Mouse (Mus musculus) adrenal gland, postnatal 36 days (tissue): ENCODE results near the gene Gtf3c2. TPM values are rescaled to one million over a fixed set of nuclear protein-coding genes. Genes with fewer than 3 reads are reported as not detected.
"Not testable (repeated sequence)": the region's sequence is repeated elsewhere in the genome, so short reads cannot be mapped to it uniquely, and the experiment has no call there.

Experiments used
- DNase-seq, 2 experiments: peaks; one replicate each; pipeline ENCODE4 v3.0.0; 2021; ENCODE audit warnings: mixed read lengths in 1 of 2
- long read RNA-seq, 2 experiments: library from polyadenylated mRNA; stranded (forward); transcript quantifications; one replicate each; pipeline ENCODE4 v2.0.0; 2021; ENCODE audit warnings: borderline sequencing depth in 2 of 2
- total RNA-seq, 2 experiments: library from RNA; stranded (reverse); gene quantifications; 2 replicates each; pipeline ENCODE4 v1.2.3; 2021

Gtf3c2 gene
- total RNA-seq: 10 to 100 TPM; 53.8 to 64.0 TPM
- long read RNA-seq, experiment 1, full-length matches to known transcripts: 4 of 14 reads
- long read RNA-seq, experiment 1, partial matches to known transcripts: 7 of 14 reads
- long read RNA-seq, experiment 1, other reads (novel, unspliced or antisense): 3 of 14 reads
- long read RNA-seq, experiment 2, full-length matches to known transcripts: 4 of 11 reads
- long read RNA-seq, experiment 2, partial matches to known transcripts: 3 of 11 reads
- long read RNA-seq, experiment 2, other reads (novel, unspliced or antisense): 4 of 11 reads

DNA sequence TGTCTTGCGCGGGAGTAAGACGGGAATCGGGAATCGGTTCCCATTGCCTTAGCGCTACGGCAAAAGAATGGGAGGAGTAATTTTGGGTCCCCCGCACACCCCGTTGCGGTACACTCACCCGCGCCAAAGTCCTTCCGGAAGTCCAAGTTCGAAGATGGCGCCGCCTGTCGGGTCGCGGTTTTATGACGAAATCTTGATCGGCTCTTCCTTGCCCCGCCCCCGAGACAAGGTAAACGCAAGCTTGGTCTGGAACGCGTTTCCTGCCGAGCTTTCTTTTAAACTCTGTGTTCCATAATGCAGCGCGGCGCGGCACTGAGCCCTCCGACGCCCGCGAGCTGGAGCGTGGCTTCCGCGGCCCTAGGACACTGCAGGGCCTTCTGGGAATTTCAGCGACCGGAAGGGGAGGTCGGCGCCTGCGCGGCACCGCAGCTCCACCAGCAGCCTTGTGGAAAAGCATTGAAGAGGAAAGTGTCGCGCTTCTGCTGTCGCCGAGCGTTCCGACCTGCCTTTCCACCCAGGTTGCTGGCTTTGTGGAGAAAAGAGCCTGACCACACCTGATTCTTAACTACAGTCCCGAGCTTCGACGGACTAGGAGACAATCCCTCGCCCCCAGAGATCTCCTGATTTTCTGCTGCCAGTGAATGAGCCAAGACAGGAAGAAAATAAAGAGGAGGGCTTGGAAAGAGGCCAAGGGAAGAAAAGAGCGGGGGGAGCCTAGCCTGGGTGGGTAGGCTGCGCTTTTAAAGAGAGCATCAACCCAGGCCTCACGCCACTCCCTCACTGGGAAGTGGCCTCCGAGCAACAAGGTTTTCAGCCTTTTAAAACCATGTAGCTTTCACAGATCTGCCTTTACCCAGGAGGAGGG lies at the start of gene Gtf3c2, which contains the start of gene Gm29609:
Gene Gtf3c2, minus strand, starts transcription at position 379 of the 865 bp plus-strand sequence.
Gene Gm29609, minus strand, starts transcription at position 146 of the 865 bp plus-strand sequence.
- peak; percentile 90 to 93 for DNase-seq

DNA sequence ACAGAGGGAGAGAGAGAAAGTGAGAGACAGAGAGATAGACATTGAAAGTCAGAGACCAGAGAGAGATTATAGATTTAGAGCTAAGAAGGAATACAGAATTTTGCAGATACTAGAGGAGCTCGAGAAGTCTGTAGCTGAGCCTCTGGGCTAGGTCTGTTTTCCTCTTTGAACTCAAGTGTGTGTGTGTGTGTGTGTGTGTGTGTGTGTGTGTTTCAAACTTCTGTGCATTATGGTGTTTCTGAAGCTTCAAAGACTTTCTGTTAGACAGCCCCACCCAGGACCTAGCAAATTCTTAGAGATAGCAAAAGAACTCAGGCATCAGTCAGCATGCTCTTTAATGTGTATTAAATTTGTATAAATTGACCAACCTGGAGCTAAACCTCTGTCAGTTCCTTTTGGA lies 46.7 kb upstream of the Gtf3c2 start:
- no peak for DNase-seq

DNA sequence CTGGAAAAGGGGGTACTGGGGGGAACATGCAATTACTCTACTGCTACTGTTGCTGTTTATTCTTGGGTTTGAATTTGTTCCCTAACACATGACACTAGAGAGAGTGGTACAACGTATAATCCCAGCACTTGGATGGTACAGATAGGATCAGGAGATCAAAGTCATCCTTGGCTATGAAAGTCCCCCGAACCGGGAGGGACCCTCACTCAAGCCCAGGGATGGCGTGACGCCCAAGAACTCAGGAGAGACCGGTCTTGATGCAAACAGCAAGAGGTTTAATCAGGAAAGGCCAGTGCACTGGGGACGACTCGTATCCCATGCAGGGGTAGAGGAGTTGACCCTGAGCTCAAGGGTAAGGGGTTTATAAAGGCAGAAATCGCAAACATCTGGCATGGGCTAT lies 42.8 kb upstream of the Gtf3c2 start:
- no peak for DNase-seq

DNA sequence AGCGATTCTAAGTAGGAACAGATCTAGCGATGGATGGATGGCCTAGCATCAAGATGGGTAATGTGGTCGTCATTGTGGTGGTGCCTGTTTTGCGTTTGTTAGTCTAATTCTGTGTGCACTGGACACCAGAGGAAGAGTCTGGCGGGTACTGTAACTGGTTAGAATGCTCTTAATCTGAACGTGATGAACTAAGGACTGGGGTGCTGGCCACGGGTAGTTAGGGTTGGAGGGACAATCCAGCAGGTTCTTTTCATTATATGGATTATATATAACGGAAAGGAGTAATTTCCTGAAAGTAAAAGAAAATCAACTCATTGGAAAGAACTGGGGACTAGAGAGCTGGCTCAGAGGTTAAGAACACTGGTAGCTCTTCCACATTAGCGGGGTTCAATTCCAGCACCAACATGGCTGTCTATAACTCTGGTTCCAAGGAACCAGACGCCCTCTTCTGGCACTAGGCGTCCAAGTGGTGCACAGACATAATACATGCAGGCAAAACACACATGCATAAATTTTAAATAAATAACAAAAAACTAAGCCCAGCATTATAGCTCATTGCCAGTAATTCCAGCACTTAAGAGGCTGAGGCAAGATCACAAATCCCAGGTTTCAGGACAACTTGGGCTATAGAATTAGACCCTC lies 41.5 kb upstream of the Gtf3c2 start:
- DNase-seq: peak; percentile 43 to 71

DNA sequence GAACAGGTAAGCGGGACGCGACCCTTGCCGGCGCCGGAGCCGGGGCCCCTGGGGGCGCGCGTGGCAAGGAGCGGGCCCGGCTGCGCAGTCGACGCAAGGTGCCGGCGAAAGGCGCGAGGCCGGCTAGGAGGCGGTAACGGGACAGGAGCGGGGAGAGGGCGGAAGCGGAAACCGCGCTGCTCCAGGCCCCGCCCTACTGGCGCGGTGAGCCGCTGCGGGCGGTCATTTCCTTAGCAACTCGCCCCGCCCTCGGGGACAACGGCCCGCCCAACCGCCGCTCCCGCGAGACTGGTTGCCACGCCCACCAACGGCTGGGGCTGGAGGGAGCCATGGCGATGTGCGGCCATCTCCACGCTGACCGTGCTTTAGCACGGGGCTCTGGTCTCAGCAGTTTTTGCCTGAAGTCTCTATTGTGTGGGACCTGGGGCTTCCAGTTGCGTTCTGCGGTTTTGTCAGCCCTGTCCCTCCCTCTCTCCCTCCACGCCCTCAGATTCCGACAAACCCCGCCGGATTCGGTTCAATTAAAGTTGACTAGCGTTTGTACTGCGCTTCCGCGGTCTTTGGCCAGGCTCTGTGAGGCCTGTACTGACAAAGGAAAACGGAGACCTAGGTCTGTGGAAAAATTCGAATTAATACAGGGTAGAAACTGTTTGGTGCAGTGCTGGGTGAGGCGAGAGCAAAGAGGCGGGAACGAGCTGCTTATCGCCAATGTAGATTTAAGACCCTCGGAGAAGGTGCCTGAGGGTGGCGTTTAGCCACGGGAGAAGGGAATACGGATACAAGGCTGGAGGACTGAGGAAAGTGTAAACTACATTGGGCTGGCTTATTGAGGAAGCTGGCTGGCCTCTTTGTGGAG lies 40.7 kb upstream of the Gtf3c2 start, which contains the start of gene Ppm1g:
Gene Ppm1g, minus strand, starts transcription at position 240 of the 856 bp plus-strand sequence.
- DNase-seq: peak; percentile 99

DNA sequence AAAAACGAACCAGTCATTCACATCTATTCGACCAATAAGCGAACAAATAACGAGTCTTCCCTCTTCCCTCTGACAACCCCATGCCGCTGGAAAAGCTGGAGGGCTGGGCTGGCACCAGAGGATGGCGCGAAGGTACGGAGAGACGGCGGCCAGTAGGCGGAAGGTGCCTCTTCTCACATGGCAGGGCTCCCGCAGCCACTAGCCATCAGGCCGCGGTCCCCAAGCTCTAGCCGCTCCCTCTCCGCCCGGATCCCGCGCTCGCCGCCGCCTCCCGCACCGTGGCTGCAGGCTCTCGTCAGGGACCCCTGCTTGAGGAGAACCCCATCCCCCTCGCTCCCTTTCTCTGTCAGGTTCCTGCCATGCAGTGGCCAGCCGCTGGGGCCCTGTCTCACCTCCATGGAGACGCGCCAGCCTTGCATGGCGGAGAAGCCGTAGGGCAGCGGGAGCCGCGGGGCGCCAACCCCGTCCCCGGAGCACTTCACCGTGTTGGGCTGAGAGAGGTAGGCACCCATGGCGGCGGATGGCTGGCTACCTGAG lies 40.0 kb upstream of the Gtf3c2 start:
- peak; percentile 62 to 66 for DNase-seq

DNA sequence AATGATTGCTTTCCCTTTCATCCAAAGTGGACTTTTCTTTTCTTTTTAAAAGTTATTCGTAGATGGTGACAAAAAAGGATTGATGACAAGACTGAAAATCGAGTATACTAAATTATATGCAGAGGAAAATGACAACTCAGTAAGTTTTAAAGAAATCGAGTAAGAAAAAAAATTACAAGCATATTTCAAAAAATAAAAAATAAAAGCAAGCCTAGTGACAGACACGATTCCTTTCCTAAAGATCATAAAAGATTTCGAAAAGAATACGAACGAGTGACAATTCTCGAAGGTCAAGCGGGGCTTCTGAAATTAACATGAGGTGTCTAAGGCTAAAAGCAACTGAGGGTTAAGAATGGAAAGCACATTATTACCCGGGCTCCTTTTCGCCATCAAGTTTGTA lies 39.5 kb upstream of the Gtf3c2 start:
- DNase-seq: no peak

DNA sequence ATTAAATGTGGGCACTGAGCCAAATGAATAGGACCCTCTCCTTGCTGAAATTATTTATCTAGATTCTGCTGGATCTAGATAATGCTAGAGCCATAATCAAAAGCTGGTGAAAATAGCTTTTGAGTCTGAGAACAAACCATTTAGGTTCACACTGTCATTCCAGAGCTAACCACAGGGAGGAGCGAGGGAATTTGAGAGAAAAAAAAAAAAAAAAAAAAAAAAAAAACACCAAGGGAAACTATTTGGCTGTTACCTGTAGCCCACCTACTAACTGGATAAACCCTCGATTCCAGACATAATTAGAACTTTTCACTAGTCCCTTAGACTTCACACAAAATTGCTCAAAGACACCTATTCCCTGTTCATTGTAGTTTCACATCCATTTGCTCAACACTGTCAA lies 39.1 kb upstream of the Gtf3c2 start:
- peak in 1 of 2 experiments; percentile 25 for DNase-seq

DNA sequence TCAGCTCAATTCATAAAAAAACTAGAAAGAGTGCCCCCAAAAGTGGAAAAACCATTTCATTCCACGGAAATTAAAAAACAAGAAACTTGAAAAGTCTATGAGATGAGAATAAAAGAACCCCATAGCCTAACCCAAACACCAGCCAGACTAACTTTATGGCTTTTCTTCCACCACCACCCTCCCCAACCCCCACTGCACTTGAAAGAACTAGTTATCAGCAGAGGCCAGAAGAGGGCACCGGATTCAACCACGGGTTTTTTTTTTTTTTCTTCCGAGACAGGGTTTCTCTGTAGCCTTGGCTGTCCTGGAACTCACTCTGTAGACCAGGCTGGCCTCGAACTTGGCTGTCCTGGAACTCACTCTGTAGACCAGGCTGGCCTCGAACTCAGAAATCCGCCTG lies 38.4 kb upstream of the Gtf3c2 start:
- peak in 1 of 2 experiments; percentile 51 for DNase-seq

DNA sequence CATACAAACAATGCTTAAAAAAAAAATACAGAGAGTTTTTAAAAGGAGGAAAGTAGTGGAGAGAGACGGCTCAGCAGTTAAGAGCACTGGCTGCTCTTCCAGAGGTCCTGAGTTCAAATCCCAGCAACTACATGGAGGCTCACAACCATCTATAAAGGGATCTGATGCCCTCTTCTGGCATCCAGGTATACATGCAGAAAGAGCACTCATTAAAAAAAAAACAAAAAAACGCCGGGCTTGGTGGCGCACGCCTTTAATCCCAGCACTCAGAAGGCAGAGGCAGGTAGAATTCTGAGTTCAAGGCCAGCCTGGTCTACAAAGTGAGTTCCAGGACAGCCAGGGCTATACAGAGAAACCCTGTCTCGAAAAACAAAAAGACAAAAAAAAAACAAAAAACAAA lies 36.6 kb upstream of the Gtf3c2 start:
- not testable (repeated sequence) for DNase-seq

DNA sequence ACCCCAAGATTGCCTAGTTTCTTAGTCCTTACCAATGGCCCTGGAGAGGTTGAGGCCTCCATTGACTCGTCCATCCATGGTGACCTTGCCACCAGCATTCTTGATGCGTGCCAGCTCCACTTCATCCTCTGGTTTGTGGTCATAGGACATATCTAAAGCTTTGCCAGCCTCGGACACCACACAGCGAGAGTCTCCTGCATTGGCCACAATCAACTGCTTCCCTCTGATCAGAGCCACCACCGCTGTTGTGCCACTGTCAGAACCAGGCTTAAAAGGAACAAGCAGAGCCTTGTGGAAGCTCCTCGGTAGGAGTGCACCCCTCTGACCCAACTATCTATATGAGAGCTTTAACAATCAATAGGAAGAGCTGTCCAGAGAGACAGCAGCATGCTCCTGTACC lies 24.5 kb upstream of the Gtf3c2 start:
- DNase-seq: no peak

DNA sequence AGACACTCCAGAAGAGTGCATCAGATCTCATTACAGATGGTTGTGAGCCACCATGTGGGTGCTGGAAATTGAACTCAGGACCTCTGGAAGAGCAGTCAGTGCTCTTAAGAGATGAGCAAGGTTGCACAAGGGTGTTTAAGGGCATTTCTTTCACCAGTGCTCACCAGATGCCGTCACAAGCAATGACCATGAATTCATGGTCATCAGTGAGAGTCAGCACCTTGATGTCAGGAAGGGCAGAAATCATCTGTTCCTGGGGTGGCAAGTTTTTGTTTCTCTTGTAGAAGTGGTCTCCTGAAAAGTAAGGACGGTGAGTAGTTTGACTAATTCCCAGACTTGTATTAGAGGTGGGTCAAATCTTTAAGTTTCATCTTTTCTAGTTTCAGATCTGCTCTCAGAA lies 23.9 kb upstream of the Gtf3c2 start:
- DNase-seq: peak; percentile 7 to 24

DNA sequence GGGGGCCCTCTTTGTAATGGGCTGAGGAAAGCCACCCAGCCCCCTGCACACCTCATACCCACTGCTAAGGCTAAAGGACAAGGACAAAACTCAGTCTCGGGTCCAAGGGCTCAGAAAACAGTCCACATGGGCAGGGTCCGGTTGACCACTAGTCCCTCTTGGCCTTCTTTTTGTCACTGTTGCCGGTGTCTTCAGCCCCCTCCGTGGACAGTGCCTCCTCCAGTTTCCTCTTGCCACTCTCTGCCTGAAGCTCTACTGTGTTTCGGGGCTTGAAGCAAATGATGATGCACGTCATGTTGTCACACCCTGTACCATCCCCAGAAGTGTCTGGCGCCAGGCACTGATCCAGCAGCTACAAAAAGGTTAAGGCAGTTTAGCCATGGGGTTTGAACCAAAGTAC lies 23.0 kb upstream of the Gtf3c2 start:
- peak in 1 of 2 experiments; percentile 9 for DNase-seq

DNA sequence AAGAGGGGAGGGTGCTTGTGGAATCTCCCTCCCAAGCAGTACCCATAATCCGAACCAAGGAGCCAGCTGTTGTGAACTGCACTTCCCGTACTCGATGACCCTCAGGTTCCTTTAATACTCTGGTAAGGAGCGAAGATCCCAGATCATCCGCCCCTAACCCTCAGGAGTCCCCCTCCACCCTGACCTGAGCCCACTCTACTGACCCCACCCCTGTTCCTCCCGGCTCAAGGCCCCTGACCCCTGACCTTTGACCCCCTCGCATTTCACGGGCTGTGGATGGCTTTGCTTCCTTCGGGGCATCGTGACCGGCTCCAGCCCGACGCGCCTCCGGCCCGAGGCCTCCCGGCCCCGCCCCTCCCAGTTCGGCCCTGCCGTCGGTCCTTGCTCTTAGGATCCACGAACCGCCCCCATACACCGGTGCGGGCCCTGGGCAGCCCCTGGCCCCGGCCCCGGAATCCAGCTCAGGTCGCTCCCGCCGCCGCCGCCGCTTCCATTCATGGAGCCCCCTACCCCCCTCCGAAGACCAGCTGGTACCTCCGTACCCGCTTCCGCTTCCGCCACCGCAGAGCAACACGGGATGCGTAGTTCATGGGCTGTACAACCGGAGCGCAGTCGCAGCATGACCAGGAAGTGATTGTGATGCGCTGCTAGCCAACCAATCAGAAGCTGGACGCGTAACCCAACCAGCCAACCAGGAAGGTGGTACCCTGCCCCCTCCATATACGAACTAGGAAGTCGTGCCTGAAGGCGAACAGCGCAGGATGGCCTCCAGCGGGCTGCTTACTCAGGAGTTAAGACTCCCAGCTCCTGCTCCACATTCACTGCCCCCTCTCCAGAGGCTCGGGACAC lies 22.0 kb upstream of the Gtf3c2 start, which contains the start of gene Zfp513:
Gene Zfp513, minus strand, starts transcription at position 562 of the 849 bp plus-strand sequence.
- peak; percentile 95 to 96 for DNase-seq

DNA sequence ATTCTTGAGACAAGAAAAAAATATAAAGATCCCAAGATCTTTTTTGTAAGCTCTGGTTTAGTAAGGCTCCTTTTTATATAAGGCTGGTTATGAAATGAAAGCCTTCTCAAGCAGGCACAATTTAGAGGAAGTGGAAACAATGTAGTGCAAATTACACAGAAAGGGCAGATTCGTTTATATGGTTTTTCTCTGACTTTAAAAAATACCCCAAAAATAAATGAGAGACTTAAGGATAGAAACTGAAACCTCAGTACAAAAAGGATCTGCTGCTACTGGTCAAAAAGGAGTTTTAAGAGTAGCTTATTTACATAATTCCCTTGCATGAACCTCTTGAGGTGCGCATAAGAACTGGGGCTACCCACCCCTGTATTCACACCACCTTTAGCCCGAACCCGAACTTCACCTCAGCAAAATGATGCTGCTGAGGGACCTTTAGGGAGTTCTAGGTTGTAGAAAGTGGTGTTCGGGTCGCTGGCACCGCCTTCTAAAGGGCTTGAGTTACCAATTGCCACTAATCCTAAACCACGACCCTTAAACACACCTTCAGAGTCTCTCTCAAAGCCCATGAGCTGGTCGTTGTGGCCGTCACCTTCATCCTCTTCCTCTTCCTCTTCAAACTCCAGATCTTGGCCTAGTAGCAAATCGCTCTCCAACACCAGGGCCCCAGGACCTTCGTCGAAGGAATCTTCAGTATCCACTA lies 21.2 kb upstream of the Gtf3c2 start:
- peak; percentile 8 to 17 for DNase-seq

DNA sequence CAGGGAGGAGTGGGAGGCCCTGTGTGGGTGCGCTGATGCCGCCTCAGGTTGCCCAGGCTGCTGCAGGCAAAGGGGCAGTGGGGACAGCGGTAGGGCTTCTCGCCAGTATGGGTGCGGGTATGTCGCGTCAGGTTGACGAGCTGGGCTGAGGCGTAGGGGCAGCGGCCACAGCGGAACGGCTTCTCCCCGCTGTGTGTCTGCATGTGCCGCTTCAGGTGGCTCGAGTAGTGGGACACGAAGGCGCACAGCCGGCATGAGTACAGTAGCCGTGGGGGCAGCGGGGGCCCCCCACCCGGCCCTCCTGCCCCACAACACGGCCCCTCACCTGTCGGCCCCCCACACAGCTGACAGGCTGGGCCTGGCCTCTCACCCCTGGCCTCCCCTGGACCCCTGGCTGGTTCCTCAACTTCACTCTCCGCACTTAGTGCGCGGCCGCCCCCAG lies 20.4 kb upstream of the Gtf3c2 start:
- peak; percentile 19 to 23 for DNase-seq

DNA sequence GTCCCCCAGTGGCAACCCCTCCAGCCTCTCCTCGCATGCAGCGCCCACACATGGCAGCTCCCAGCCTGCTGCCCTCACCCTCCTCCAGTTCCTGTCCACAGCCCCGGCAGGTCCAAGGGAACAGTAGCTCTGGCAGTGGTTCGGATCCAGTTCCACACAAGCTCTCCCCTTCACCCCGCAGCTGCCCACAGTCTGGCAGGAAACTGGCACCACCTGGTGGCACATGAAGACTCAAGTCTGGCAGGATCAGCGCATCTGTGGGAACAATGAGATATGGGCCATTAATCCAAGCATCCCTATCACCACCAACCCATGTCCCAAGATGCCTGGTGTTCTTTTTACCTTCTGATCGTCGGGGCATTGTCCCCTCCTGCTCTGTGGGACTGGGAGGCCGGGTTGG lies 19.9 kb upstream of the Gtf3c2 start:
- DNase-seq: peak; percentile 29 to 39

DNA sequence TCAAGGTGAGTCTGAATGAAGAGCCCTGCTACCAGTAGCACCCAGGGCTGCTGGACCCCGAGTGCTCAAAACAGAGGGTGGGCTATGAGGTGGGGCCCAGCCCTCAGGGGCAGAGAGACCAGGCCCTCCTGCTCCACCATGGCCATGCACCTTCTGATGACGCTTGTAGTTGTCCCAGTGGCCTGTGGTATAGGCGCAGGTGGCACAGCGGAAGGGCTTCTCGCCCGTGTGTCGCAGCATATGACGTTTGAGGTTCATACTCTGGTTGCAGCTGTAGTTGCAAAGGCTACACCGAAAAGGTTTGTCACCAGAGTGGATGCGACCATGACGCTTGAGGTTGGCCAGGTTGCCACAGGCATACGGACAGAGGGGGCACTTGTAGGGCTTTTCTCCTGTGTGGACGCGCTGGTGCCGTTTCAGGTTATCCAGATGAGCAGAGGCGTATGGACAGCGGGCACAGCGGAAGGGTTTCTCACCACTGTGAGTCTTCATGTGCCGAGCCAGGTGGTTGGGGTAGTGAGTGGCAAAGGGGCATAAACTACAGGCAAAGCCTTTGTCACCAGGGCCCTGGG lies 19.5 kb upstream of the Gtf3c2 start:
- no peak for DNase-seq
